Mouse (Mus musculus) spleen, adult 2 months (tissue): ENCODE measurements at regions not wholly inside any gene's neighbourhood (a gene's known extent, or its start where the extent isn't known, plus 50 kb on each side); places are given as distances from the start of the nearest gene placed in this dataset.

Experiments
- CTCF ChIP-seq: fragments of 200-500 bp; IDR thresholded peaks from 2 replicates; pipeline ENCODE4 v1.5.1; 2011; ENCODE audit warnings: mild to moderate bottlenecking, inconsistent platforms; ENCODE audit not compliant: insufficient read depth, insufficient read length, insufficient replicate concordance; ENCODE audit errors: extremely low read depth
- POLR2A ChIP-seq: fragments of 200-500 bp; IDR thresholded peaks from 2 replicates; pipeline ENCODE4 v1.6.1; 2011; ENCODE audit warnings: low read depth, low read length, inconsistent platforms

- TF ChIP-seq CTCF (no peak), POLR2A (no peak)
Observed at GRCm38 (mm10) chr4:62862756-62863155, 102.6 kb upstream of the Zfp618 start.
